Mouse (Mus musculus) megakaryocyte, adult 5-6 weeks (primary cell): ENCODE results near the gene Ccnd2. TPM values are rescaled to one million over a fixed set of nuclear protein-coding genes. Genes with fewer than 3 reads are reported as not detected.

Source experiments
- ATAC-seq: 2 replicates; pipeline ENCODE4 v1.8.0; 2016; ENCODE audit warnings: mild to moderate bottlenecking, inconsistent platforms; ENCODE audit not compliant: poor library complexity, severe bottlenecking
- total RNA-seq, 2 experiments: library from RNA; stranded (forward) in 1 of 2; stranded (reverse) in 1 of 2; fragments of 153-499, 151-499 nt in 1 of 2; fragments of 221-1000, 200-1000 nt in 1 of 2; gene quantifications; 2 replicates each; pipeline versions ENCODE4 v1.2.3 to v1.2.4; 2015 to 2017

Gene Ccnd2
- total RNA-seq, 2 experiments from 2014 or later, result 3.6 to 7.9 TPM

GRCm38 (mm10) chr6:127148526-127149302, 3.3 kb downstream of the Ccnd2 start:
- ATAC-seq, result no peak

DNA sequence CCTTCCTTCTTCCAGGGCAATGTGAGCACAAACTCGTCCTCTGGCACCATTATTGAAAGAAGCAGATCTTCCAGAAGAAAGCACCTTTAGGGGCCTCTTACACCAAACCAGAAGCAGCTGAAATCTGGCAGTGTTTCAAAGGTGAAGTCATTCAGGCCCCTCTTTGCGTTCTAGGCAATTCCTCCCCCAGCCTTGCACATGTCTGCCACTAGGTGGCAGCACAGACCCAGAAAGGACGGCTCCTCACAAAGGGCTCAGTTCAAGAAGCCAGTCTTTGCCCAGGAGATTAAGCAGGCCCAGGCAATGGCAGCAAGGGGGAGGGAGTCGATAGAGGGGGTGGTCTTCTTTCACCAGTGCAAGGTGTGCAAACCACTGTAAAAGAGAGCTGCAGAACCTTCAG, 4.3 kb downstream of the Ccnd2 start:
- peak; percentile 56 for ATAC-seq

- no peak for ATAC-seq
Measured at GRCm38 (mm10) chr6:127146322-127146947, 5.6 kb downstream of the Ccnd2 start.

DNA sequence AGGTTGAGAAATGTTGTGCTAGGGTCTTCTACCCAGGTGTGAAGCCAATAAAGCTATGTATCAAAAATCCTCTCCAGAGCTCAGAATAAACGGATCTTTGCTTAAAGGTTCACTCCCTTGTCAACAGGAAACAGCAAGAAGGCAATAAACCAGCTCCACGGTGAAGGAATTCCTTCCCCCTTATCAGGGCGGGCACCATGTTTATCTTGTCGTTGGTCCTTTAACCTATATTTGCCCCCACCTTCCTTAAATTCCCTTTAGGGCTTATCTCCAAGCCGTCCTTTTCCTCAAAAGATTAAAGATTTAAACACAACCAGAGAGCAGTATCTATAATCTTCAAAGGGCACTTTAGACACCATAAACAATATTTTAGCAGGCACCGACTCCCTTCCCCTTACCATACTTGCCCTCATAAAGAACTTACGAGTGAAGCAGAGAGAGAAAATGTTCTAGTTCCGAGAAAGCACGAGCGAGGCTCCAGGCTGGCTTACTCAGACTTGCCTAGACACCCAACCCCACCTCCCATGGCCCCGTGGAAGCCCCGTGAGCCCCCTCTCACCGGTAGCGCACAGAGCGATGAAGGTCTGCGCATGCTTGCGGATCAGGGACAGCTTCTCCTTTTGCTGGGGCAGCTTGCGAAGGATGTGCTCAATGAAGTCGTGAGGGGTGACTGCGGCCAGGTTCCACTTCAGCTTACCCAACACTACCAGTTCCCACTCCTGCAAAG, 6.4 kb downstream of the Ccnd2 start:
- peak; percentile 10; the same call in 1 of the 2 replicates for ATAC-seq

DNA sequence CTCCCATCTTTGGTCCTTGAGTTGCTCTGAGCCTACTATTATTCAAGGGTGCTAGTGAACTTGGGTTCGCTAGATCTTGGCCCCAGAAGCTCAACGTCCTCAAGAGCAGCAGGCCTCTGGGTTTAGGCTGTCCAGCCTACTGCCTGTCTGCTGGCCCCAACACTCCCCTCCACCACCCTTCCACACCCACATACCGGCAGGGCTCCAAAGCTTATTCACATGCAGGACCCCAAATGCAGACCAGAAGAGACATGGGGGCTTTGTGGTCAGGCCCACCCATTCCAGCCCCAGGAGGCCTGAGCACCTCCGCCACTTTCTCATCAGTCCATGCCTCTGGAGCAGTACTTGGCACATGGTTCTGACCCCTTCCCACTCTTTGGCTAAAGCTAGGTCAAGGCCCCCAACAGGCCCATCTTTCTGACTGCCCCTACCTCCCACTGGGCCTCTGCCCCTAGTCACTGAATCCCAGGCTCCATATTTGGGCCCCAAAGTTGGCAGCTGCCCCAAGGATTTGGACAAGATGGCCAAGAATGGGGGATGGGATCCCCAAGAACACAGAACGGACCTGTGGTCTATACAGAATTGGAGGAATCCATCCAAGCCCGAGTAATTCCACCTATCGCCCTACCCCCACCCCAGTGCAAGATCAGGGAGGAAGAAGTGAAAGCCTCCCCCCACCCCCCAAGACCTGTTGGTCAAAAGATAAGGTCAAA, 8.3 kb downstream of the Ccnd2 start:
- ATAC-seq, result no peak

- peak; percentile 42 for ATAC-seq
Measured at GRCm38 (mm10) chr6:127143124-127143520, 8.9 kb downstream of the Ccnd2 start.

DNA sequence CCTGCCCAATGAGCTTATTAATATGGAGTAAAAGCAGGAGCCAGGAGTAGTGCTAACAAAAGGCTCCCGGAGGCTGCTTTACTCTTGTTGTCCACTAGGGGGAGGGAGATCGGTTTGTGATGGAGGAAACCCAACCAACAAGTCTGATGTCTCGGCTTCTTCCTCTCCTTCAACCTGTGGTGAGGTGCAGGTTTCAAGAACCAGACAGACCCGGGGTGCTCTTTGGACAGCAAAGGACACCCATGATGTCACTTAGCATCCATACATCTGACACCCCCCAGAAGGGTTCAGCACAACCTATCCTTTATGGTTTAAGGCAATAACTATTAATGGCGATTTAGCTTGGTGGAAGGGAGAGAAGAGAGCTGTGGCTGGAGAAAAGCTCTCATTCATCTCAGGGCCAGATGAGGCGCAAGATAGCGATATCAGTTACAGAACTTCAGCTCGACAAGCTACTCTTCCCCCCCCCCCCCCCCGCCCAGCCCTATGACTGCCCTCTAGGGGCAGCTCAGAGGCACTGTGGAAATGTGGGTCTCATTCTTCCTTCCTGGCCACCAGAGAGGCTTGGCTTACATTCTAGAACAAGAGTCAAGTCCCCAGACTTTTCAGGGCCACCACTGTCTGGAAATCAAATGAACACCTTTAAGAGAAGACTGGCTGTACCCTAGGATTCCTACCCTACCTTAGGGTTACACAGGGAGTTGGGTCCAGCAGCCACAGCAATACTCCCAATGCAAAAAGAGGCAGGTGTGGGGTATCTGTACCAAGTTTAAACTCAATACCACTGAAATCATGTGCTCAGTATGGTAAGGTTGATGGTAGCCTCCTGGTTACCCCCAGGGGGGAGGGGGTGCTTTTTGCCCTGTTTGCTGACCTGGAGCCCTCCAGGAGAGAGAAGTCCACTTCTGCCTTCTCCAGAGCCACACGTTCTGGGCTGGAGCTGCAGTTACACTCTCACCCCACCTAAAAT, 9.6 kb downstream of the Ccnd2 start:
- peak; percentile 77 for ATAC-seq

GRCm38 (mm10) chr6:127138962-127139361, 13.0 kb downstream of the Ccnd2 start:
- ATAC-seq, result no peak

DNA sequence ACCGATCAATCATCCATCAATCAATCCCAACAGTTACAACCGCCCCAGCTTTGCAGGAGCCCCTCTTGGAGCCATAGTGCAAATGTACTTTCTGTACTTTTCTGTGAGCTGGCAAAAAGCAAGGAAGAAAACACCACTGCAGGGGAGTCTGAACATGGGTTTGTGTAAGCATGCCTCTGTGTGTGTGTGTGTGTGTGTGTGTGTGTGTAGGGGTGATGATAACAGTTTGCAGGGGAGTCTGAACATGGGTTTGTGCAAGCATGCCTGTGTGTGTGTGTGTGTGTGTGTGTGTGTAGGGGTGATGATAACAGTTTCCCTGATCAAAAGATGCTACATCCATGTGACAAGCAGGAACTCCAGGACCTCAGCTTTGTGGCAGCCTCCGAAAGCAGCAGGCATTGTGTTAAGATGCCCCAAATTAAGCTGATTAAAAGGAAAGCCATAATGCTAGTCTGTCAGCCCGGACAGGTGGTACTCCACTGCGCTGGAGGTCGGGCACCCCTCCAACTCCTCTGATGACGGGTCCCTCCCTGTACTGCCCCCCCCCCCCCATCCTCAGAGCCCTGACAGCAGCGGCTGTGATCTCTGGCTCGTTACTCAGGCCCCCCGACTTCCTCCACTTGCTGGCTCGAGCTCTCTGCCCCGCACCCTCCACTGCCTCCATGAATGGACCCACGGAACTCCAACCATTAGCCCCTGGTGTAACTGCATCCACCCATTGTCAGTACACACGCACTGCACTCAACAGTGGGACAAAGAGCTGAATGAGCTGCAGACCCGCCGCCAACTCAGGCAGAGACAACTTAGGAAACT, 18.4 kb downstream of the Ccnd2 start:
- ATAC-seq, result no peak

DNA sequence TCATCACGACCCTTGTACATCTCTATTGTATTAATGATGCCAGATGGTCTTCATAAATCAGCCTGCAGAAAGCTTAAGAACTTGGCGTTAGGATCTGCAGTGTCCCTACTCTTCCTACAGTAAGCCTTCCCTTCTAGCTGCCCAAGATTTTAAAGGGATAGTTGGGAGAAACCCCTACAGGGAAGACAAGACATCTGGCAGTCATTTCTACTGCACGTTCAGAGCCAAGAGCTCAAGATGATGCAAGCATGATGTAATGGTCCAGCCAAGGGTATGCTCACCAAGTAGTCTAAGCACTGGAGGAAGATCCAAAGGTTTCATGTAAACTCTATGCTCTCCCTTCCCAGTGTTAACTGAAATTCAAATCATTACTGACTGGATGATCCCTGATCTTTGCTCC, 19.3 kb downstream of the Ccnd2 start:
- ATAC-seq, result no peak

DNA sequence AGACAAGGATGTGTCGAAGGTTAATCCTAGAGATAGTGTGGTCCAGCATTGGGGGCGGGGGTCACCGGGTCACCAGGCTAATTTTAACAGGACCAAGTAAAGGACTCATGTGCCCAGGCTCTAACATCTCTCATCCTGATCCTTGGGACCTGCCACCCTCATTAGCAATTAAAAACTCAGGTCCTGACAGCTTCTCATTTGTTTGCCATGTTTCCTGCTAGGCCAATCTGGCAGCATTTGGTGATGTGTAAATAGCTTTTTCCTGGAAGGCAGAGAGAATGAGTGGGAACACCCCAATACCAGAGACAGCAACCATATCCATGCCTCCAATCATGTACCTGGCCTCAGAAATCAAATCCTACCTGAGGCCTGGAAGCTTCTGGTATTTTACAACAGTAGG, 20.0 kb downstream of the Ccnd2 start:
- ATAC-seq, result no peak

DNA sequence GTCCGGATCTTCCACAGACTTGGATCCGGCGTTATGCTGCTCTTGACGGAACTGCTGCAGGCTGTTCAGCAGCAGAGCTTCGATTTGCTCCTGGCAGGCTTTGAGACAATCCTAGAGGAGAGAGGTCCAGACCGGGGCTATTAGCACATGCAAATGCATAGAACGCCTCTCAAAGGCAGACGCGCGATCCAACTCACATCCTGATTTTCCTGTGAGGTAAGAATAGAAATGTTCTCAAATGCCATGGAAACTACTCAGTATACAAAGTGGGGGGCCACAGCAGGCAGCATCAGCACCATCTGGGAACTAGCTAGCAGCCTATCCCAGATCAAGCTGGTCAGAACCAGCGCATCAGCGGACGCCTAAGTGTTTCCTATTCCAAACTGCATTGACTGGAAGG, 21.6 kb downstream of the Ccnd2 start:
- ATAC-seq, result no peak

DNA sequence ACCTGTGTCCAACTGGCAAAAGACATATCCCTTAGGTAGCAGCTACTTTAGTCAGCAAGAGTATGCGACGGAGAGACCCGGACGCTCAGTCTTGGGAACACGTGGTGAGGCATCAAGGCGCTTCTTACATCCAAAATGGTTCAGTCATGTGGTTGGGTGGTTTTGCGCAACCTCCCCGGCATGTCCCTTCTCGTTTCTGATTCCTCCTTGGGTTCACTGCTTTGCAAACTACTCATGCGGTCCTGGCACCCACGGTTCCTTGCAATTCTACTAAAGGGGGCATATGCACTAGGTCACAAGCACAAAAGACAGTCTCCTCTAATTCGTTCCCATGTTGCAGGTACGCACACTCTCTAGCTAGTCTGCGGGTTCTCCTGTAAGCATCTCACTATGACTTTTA, 22.3 kb downstream of the Ccnd2 start:
- peak; percentile 66 for ATAC-seq

DNA sequence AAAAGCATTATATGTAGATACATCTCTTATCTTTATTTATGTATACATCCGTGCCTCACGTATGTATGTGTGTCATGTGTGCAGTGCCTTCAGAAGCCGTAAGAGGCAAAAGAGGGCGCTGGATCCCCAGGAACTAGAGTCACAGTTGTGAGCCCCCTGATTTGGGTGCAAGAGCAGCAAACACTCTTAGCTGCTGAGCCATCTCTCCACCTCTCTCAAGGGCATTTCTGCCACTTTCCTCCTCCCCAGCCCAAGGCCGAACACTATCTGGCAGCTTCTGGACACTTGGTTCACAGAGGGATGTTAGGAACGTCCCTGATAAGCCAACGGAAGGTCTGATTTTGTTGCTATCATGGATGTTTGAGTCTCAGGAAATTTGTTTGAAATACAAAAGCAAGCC, 28.5 kb downstream of the Ccnd2 start:
- ATAC-seq, result no peak

DNA sequence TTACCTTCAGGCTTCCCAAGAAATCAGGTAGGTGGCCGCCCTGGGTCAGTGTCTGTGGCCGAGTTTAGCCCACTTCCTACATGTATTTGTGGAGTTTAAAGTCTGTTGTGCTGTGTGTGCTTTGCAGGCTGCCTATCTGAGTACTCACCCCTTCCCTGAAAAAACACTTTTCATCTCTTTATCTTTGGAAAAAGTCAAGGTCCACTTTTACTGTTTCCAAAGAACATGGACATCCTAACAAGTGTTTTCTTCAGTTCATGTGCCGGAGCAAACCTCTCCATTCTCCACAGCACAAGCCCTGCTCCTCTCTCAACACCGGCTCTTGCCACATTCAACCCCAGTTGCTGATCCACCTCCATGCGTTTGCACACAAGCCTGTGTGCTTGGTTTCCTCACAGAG, 29.0 kb downstream of the Ccnd2 start:
- ATAC-seq, result no peak

DNA sequence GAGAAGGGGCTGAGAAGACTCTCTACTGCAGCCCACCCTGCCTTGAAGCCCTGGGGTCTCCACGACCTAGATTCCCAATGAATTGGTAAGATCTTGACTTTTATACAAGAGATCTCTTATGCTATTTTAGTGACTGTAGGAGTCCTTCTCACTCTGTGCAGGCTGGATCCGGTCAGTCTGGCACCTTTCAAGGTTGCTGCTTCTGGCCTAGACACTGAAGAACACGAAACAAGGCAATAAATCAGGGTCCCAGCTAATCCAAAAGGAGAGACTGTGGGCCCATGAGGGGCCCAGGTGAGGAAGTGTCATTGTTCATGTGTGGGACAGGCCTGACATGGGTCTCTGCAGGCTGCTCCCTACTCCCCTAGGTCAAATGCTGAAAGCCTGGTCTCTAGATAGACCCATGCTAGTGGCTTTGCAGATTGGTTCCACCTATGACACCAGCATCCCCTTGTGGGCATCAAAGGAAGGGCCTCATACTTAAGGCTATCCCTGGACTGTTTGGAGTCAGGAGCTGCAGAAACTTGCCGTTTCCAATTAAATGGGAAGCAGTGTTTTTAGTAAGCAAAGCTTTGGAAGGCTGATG, 29.7 kb downstream of the Ccnd2 start:
- ATAC-seq, result no peak

GRCm38 (mm10) chr6:127114753-127115456, 37.1 kb downstream of the Ccnd2 start:
- no peak for ATAC-seq

DNA sequence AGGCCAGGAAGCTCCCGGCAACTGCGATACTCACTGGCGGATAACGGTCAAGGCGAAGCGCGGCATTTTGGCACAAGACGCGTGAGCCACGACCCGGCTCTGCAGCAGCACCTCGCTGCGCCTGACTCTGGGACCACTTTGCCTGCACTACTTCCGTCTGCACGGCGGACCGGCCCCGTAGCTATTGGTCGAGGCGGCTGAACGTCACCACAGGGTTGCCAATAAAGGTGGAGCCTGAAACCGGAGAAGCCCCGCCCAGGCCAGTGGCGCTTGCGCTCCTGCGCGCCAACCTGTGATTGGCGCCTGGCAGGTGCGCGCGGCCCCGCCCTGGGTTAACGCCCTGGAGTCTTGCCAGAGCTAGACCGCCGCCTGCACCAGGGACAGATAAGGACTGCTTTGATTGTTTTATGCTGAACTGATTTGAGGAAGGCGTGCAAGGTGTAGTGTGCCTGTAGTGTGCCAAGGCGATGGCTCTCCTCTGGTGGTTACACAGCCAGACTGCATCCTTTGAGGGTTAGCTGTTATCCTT, 42.5 kb downstream of the Ccnd2 start, which contains the start of gene Tigar:
Tigar (minus strand) TSS at position 156 of the 529 bp plus-strand sequence.
- peak; percentile 97 for ATAC-seq
